Mouse (Mus musculus): Measurements from ENCODE around the gene Elovl3.
"Not testable (repeated sequence)": the region's sequence is repeated elsewhere in the genome, so short reads cannot be mapped to it uniquely, and the experiment has no call there.

The Elovl3 gene

GRCm38 (mm10) chr19:46131694-46132525, at the start of gene Elovl3:
Gene Elovl3 (plus strand): TSS chr19:46131897.
- no peak for DNase-seq (ENCODE audit: extremely low spot score)

- DNase-seq (ENCODE audit: extremely low spot score): no peak
Observed at GRCm38 (mm10) chr19:46085185-46085584, 46.5 kb upstream of the Elovl3 start.

- peak; percentile 37 for DNase-seq (ENCODE audit: extremely low spot score)
Observed at GRCm38 (mm10) chr19:46086337-46086736, 45.4 kb upstream of the Elovl3 start.

GRCm38 (mm10) chr19:46087871-46088270, 43.8 kb upstream of the Elovl3 start:
- no peak for DNase-seq (ENCODE audit: extremely low spot score)

GRCm38 (mm10) chr19:46091641-46092040, 40.1 kb upstream of the Elovl3 start:
- DNase-seq (ENCODE audit: extremely low spot score): no peak

- no peak for DNase-seq (ENCODE audit: extremely low spot score)
Observed at GRCm38 (mm10) chr19:46094144-46094543, 37.6 kb upstream of the Elovl3 start.

- DNase-seq (ENCODE audit: extremely low spot score): no peak
Observed at GRCm38 (mm10) chr19:46095291-46095690, 36.4 kb upstream of the Elovl3 start.

- no peak for DNase-seq (ENCODE audit: extremely low spot score)
Observed at GRCm38 (mm10) chr19:46096396-46096795, 35.3 kb upstream of the Elovl3 start.

GRCm38 (mm10) chr19:46099561-46099960, 32.1 kb upstream of the Elovl3 start:
- no peak for DNase-seq (ENCODE audit: extremely low spot score)

- no peak for DNase-seq (ENCODE audit: extremely low spot score)
Observed at GRCm38 (mm10) chr19:46103437-46104186, 28.1 kb upstream of the Elovl3 start.

- no peak for DNase-seq (ENCODE audit: extremely low spot score)
Observed at GRCm38 (mm10) chr19:46104187-46104557, 27.5 kb upstream of the Elovl3 start.

GRCm38 (mm10) chr19:46110214-46110613, 21.5 kb upstream of the Elovl3 start:
- no peak for DNase-seq (ENCODE audit: extremely low spot score)

GRCm38 (mm10) chr19:46110781-46111180, 20.9 kb upstream of the Elovl3 start:
- no peak for DNase-seq (ENCODE audit: extremely low spot score)

GRCm38 (mm10) chr19:46114617-46115016, 17.1 kb upstream of the Elovl3 start:
- DNase-seq (ENCODE audit: extremely low spot score): no peak

GRCm38 (mm10) chr19:46119458-46119857, 12.2 kb upstream of the Elovl3 start:
- no peak for DNase-seq (ENCODE audit: extremely low spot score)

GRCm38 (mm10) chr19:46120872-46121271, 10.8 kb upstream of the Elovl3 start:
- DNase-seq (ENCODE audit: extremely low spot score): no peak

- no peak for DNase-seq (ENCODE audit: extremely low spot score)
Observed at GRCm38 (mm10) chr19:46123876-46124275, 7.8 kb upstream of the Elovl3 start.

- DNase-seq (ENCODE audit: extremely low spot score): no peak
Observed at GRCm38 (mm10) chr19:46124651-46125050, 7.0 kb upstream of the Elovl3 start.

GRCm38 (mm10) chr19:46126301-46126700, 5.4 kb upstream of the Elovl3 start:
- DNase-seq (ENCODE audit: extremely low spot score): no peak

- not testable (repeated sequence) for DNase-seq (ENCODE audit: extremely low spot score)
Observed at GRCm38 (mm10) chr19:46129737-46130136, 2.0 kb upstream of the Elovl3 start.

- no peak for DNase-seq (ENCODE audit: extremely low spot score)
Observed at GRCm38 (mm10) chr19:46131283-46131682, 414 bp upstream of the Elovl3 start.

- DNase-seq (ENCODE audit: extremely low spot score): no peak
Observed at GRCm38 (mm10) chr19:46132577-46132976, 880 bp downstream of the Elovl3 start.

- peak; percentile 87 for DNase-seq (ENCODE audit: extremely low spot score)
Observed at GRCm38 (mm10) chr19:46135297-46135696, 3.6 kb downstream of the Elovl3 start.
